Mouse (Mus musculus): ENCODE data around the gene Pnkp. TPM values are rescaled to one million over a fixed set of nuclear protein-coding genes. Genes with fewer than 3 reads are reported as not detected.

The Pnkp gene
- polyA plus RNA-seq, 1 experiment from 2014 or later = 38.4 TPM

MicroRNAs within 50 kb of the gene (microRNA counts, 519-probe panel; counts per million panel counts)
- not detected for microRNA mmu-miR-707

Small RNAs within 50 kb of the gene (microRNA-seq; reads per million reads assigned to microRNA genes)
- not detected for gene Mir707

Other genes with a start within 250 kb of the Pnkp start
- gene Myh14, start 186.3 kb upstream of the Pnkp start, polyA plus RNA-seq (2016; fragmentation: Nextera tagmentation; extraction: Ambion mirVana) = 1.0 and 1.1 TPM in 2 replicates
- gene Izumo2, start 148.4 kb upstream of the Pnkp start, polyA plus RNA-seq (2016; fragmentation: Nextera tagmentation; extraction: Ambion mirVana) = not detected in 2 replicates
- 44.7 and 49.5 TPM in 2 replicates for gene Vrk3, start 108.7 kb upstream of the Pnkp start, polyA plus RNA-seq (2016; fragmentation: Nextera tagmentation; extraction: Ambion mirVana)
- 3.2 and 3.6 TPM in 2 replicates for gene Zfp473, start 106.1 kb upstream of the Pnkp start, polyA plus RNA-seq (2016; fragmentation: Nextera tagmentation; extraction: Ambion mirVana)
- 154 and 162 TPM in 2 replicates for gene Nup62, start 41.1 kb upstream of the Pnkp start, polyA plus RNA-seq (2016; fragmentation: Nextera tagmentation; extraction: Ambion mirVana)
- 1.2 and 1.8 TPM in 2 replicates for gene Il4i1, start 40.8 kb upstream of the Pnkp start, polyA plus RNA-seq (2016; fragmentation: Nextera tagmentation; extraction: Ambion mirVana)
- 4.6 and 4.7 TPM in 2 replicates for gene Atf5, start 40.5 kb upstream of the Pnkp start, polyA plus RNA-seq (2016; fragmentation: Nextera tagmentation; extraction: Ambion mirVana)
- 89.5 and 98.1 TPM in 2 replicates for gene Akt1s1, start 8.1 kb upstream of the Pnkp start, polyA plus RNA-seq (2016; fragmentation: Nextera tagmentation; extraction: Ambion mirVana)
- gene Tbc1d17, start 8.1 kb upstream of the Pnkp start, polyA plus RNA-seq (2016; fragmentation: Nextera tagmentation; extraction: Ambion mirVana) = 77.8 and 89.4 TPM in 2 replicates
- gene Ptov1, start 12.6 kb downstream of the Pnkp start, polyA plus RNA-seq (2016; fragmentation: Nextera tagmentation; extraction: Ambion mirVana) = 478 and 516 TPM in 2 replicates
- 213 and 220 TPM in 2 replicates for gene Med25, start 35.6 kb downstream of the Pnkp start, polyA plus RNA-seq (2016; fragmentation: Nextera tagmentation; extraction: Ambion mirVana)
- gene Fuz, start 38.9 kb downstream of the Pnkp start, polyA plus RNA-seq (2016; fragmentation: Nextera tagmentation; extraction: Ambion mirVana) = 26.9 and 30.6 TPM in 2 replicates
- gene Ap2a1, start 72.4 kb downstream of the Pnkp start, polyA plus RNA-seq (2016; fragmentation: Nextera tagmentation; extraction: Ambion mirVana) = 74.2 and 77.0 TPM in 2 replicates
- 0.11 and 0.14 TPM in 2 replicates for gene Tsks, start 86.1 kb downstream of the Pnkp start, polyA plus RNA-seq (2016; fragmentation: Nextera tagmentation; extraction: Ambion mirVana)
- 22.3 and 26.8 TPM in 2 replicates for gene Cpt1c, start 117.7 kb downstream of the Pnkp start, polyA plus RNA-seq (2016; fragmentation: Nextera tagmentation; extraction: Ambion mirVana)
- gene Prmt1, start 129.4 kb downstream of the Pnkp start, polyA plus RNA-seq (2016; fragmentation: Nextera tagmentation; extraction: Ambion mirVana) = 908 and 945 TPM in 2 replicates
- gene Irf3, start 140.5 kb downstream of the Pnkp start, polyA plus RNA-seq (2016; fragmentation: Nextera tagmentation; extraction: Ambion mirVana) = 69.5 and 71.2 TPM in 2 replicates
- gene Bcl2l12, start 141.6 kb downstream of the Pnkp start, polyA plus RNA-seq (2016; fragmentation: Nextera tagmentation; extraction: Ambion mirVana) = 77.4 and 78.4 TPM in 2 replicates
- gene Scaf1, start 159.2 kb downstream of the Pnkp start, polyA plus RNA-seq (2016; fragmentation: Nextera tagmentation; extraction: Ambion mirVana) = 39.6 and 44.8 TPM in 2 replicates
- gene Rras, start 160.8 kb downstream of the Pnkp start, polyA plus RNA-seq (2016; fragmentation: Nextera tagmentation; extraction: Ambion mirVana) = 22.0 and 23.6 TPM in 2 replicates
- 10.8 and 11.3 TPM in 2 replicates for gene Prr12, start 195.7 kb downstream of the Pnkp start, polyA plus RNA-seq (2016; fragmentation: Nextera tagmentation; extraction: Ambion mirVana)
- 63.0 and 66.7 TPM in 2 replicates for gene Nosip, start 205.3 kb downstream of the Pnkp start, polyA plus RNA-seq (2016; fragmentation: Nextera tagmentation; extraction: Ambion mirVana)
- gene Prrg2, start 205.5 kb downstream of the Pnkp start, polyA plus RNA-seq (2016; fragmentation: Nextera tagmentation; extraction: Ambion mirVana) = 17.0 and 17.3 TPM in 2 replicates
- 122 and 128 TPM in 2 replicates for gene Rcn3, start 235.1 kb downstream of the Pnkp start, polyA plus RNA-seq (2016; fragmentation: Nextera tagmentation; extraction: Ambion mirVana)
- gene Fcgrt, start 246.7 kb downstream of the Pnkp start, polyA plus RNA-seq (2016; fragmentation: Nextera tagmentation; extraction: Ambion mirVana) = 12.0 and 15.3 TPM in 2 replicates